Mouse (Mus musculus) heart, embryonic 12.5 days (tissue): ENCODE measurements at regions not wholly inside any gene's neighbourhood (a gene's known extent, or its start where the extent isn't known, plus 50 kb on each side); places are given as distances from the start of the nearest gene placed in this dataset.
"Not testable (repeated sequence)": the region's sequence is repeated elsewhere in the genome, so short reads cannot be mapped to it uniquely, and the experiment has no call there.

Source experiments
- ATAC-seq: fragments of 200-750 bp; cut with Nextera tagmentation; 2 replicates; pipeline ENCODE4 v1.8.0; 2017; ENCODE audit warnings: moderate TSS enrichment, moderate library complexity; ENCODE audit not compliant: insufficient number of reproducible peaks, low FRiP score
- H3K27ac ChIP-seq: fragments of 300-500 bp; sonication (generic); 2 replicates; pipeline ENCODE4 v1.5.1; 2016; ENCODE audit warnings: mild to moderate bottlenecking, moderate library complexity; ENCODE audit not compliant: poor library complexity, severe bottlenecking
- H3K27me3 ChIP-seq: fragments of 300-500 bp; sonication (generic); replicated peaks from 2 replicates; pipeline ENCODE4 v1.6.1; 2016; ENCODE audit warnings: mild to moderate bottlenecking, moderate library complexity
- H3K36me3 ChIP-seq: fragments of 300-500 bp; sonication (generic); 2 replicates; pipeline ENCODE4 v1.6.1; 2016; ENCODE audit warnings: mild to moderate bottlenecking, moderate library complexity
- H3K4me1 ChIP-seq: fragments of 300-500 bp; sonication (generic); replicated peaks from 2 replicates; pipeline ENCODE4 v1.6.1; 2016; ENCODE audit warnings: mild to moderate bottlenecking
- H3K4me2 ChIP-seq: fragments of 300-500 bp; sonication (generic); 2 replicates; pipeline ENCODE4 v1.6.1; 2016; ENCODE audit warnings: mild to moderate bottlenecking, moderate library complexity
- H3K4me3 ChIP-seq: fragments of 300-500 bp; sonication (generic); 2 replicates; pipeline ENCODE4 v1.5.1; 2016; ENCODE audit warnings: mild to moderate bottlenecking
- H3K9ac ChIP-seq: fragments of 300-500 bp; sonication (generic); 2 replicates; pipeline ENCODE4 v1.6.1; 2016; ENCODE audit warnings: mild to moderate bottlenecking, moderate library complexity
- H3K9me3 ChIP-seq: fragments of 300-500 bp; sonication (generic); replicated peaks from 2 replicates; pipeline ENCODE4 v1.6.1; 2016; ENCODE audit warnings: mild to moderate bottlenecking, moderate library complexity
- WGBS: fragments of 180-500 bp; shearing (Covaris S2); methylation state at CpG from one replicate; pipeline ENCODE4 v1.1.7; 2016; 5-methylcytosine and 5-hydroxymethylcytosine counted together

GRCm38 (mm10) chr1:51569625-51570024 lies 91.4 kb upstream of the Nabp1 start:
- H3K4me3 ChIP-seq = no peak overlapping the region
- H3K36me3 ChIP-seq = no peaks in the 10 kb centered on the region
- H3K27ac ChIP-seq = no peak overlapping the region
- no peak overlapping the region for H3K4me2 ChIP-seq
- no peak for ATAC-seq
- peaks cover 10% of the 10 kb centered on the region for H3K4me1 ChIP-seq
- H3K9ac ChIP-seq = no peak overlapping the region
- 0 out of 2 replicates have a peak, but pooled peaks cover 3% of the 10 kb centered on the region for H3K9me3 ChIP-seq
- WGBS = 92% methylated on average over 4 of the region's 4 CpGs
- no peaks in the 10 kb centered on the region for H3K27me3 ChIP-seq

GRCm38 (mm10) chr1:51566170-51566649 lies 88.0 kb upstream of the Nabp1 start:
- Histone ChIP-seq H3K36me3 (no peaks in the 10 kb centered on the region), H3K27me3 (no peaks in the 10 kb centered on the region), H3K9me3 (0 out of 2 replicates have a peak, but pooled peaks cover 3% of the 10 kb centered on the region), H3K27ac (no peak overlapping the region), H3K9ac (no peak overlapping the region), H3K4me1 (peaks cover 10% of the 10 kb centered on the region), H3K4me2 (no peak overlapping the region), H3K4me3 (no peak overlapping the region)
- 18% methylated on average over 7 of the region's 7 CpGs for WGBS
- no peak; the same call in 1 of the 2 replicates for ATAC-seq

GRCm38 (mm10) chr1:51556616-51557015 lies 78.4 kb upstream of the Nabp1 start:
- not testable (repeated sequence) for H3K9me3 ChIP-seq, H3K27me3 ChIP-seq, H3K4me1 ChIP-seq, H3K9ac ChIP-seq, ATAC-seq, H3K4me3 ChIP-seq, H3K4me2 ChIP-seq, H3K36me3 ChIP-seq, H3K27ac ChIP-seq
- WGBS = 82% methylated on average over 4 of the region's 4 CpGs

- no peaks in the 10 kb centered on the region for H3K9me3 ChIP-seq
- no peak overlapping the region for H3K9ac ChIP-seq
- no peak for ATAC-seq
- no peak overlapping the region for H3K27ac ChIP-seq
- H3K4me1 ChIP-seq = no peaks in the 10 kb centered on the region
- H3K4me3 ChIP-seq = no peak overlapping the region
- WGBS = 65% methylated on average over 6 of the region's 6 CpGs
- no peak overlapping the region for H3K4me2 ChIP-seq
- H3K27me3 ChIP-seq = no peaks in the 10 kb centered on the region
- H3K36me3 ChIP-seq = no peaks in the 10 kb centered on the region
These were observed 75.5 kb upstream of the Nabp1 start for GRCm38 (mm10) chr1:51553738-51554137.

GRCm38 (mm10) chr1:51551624-51552023 lies 73.4 kb upstream of the Nabp1 start:
- no peak overlapping the region for H3K27ac ChIP-seq
- H3K4me3 ChIP-seq = no peak overlapping the region
- H3K36me3 ChIP-seq = no peaks in the 10 kb centered on the region
- ATAC-seq = no peak
- H3K4me2 ChIP-seq = no peak overlapping the region
- H3K9me3 ChIP-seq = no peaks in the 10 kb centered on the region
- H3K9ac ChIP-seq = no peak overlapping the region
- H3K27me3 ChIP-seq = no peaks in the 10 kb centered on the region
- 61% methylated on average over 5 of the region's 5 CpGs for WGBS
- no peaks in the 10 kb centered on the region for H3K4me1 ChIP-seq

GRCm38 (mm10) chr1:51542801-51543200 lies 64.6 kb upstream of the Nabp1 start:
- Histone ChIP-seq H3K4me1 (0 out of 2 replicates have a peak, but pooled peaks cover 3% of the 10 kb centered on the region), H3K4me2 (no peak overlapping the region), H3K36me3 (no peaks in the 10 kb centered on the region), H3K4me3 (no peak overlapping the region), H3K27me3 (no peaks in the 10 kb centered on the region), H3K9ac (no peak overlapping the region), H3K27ac (no peak overlapping the region), H3K9me3 (no peaks in the 10 kb centered on the region)
- WGBS = 81% methylated on average over 5 of the region's 5 CpGs
- no peak for ATAC-seq

- 75% methylated on average over 4 of the region's 4 CpGs for WGBS
- no peaks in the 10 kb centered on the region for H3K9me3 ChIP-seq
- no peaks in the 10 kb centered on the region for H3K27me3 ChIP-seq
- H3K4me2 ChIP-seq = no peak overlapping the region
- no peak for ATAC-seq
- H3K4me3 ChIP-seq = no peak overlapping the region
- H3K9ac ChIP-seq = no peak overlapping the region
- no peaks in the 10 kb centered on the region for H3K36me3 ChIP-seq
- 0 out of 2 replicates have a peak, but pooled peaks cover 3% of the 10 kb centered on the region for H3K4me1 ChIP-seq
- no peak overlapping the region for H3K27ac ChIP-seq
These were observed 61.4 kb upstream of the Nabp1 start for GRCm38 (mm10) chr1:51539634-51540033.

- Histone ChIP-seq H3K9ac (no peak overlapping the region), H3K27me3 (no peaks in the 10 kb centered on the region), H3K27ac (no peak overlapping the region), H3K4me1 (0 out of 2 replicates have a peak, but pooled peaks cover 3% of the 10 kb centered on the region), H3K4me2 (no peak overlapping the region), H3K36me3 (no peaks in the 10 kb centered on the region), H3K9me3 (no peaks in the 10 kb centered on the region), H3K4me3 (no peak overlapping the region)
- no peak for ATAC-seq
- WGBS = 72% methylated on average over 2 of the region's 2 CpGs
These were observed 60.6 kb upstream of the Nabp1 start for GRCm38 (mm10) chr1:51538836-51539235.

- WGBS = 88% methylated on average over 7 of the region's 7 CpGs
- H3K36me3 ChIP-seq = no peaks in the 10 kb centered on the region
- no peak overlapping the region for H3K4me3 ChIP-seq
- no peaks in the 10 kb centered on the region for H3K27me3 ChIP-seq
- ATAC-seq = no peak
- no peak overlapping the region for H3K9ac ChIP-seq
- no peaks in the 10 kb centered on the region for H3K9me3 ChIP-seq
- H3K27ac ChIP-seq = no peak overlapping the region
- H3K4me2 ChIP-seq = no peak overlapping the region
- H3K4me1 ChIP-seq = 0 out of 2 replicates have a peak, but pooled peaks cover 3% of the 10 kb centered on the region
These were observed 59.6 kb upstream of the Nabp1 start for GRCm38 (mm10) chr1:51537765-51538360.

GRCm38 (mm10) chr1:51536076-51536475 lies 57.9 kb upstream of the Nabp1 start:
- Histone ChIP-seq H3K4me3 (no peak overlapping the region), H3K36me3 (no peaks in the 10 kb centered on the region), H3K4me2 (no peak overlapping the region), H3K27ac (no peak overlapping the region), H3K27me3 (no peaks in the 10 kb centered on the region), H3K4me1 (peaks cover 11% of the 10 kb centered on the region), H3K9me3 (no peaks in the 10 kb centered on the region), H3K9ac (no peak overlapping the region)
- 82% methylated on average over 1 of the region's 1 CpGs for WGBS
- ATAC-seq = no peak

- Histone ChIP-seq H3K4me1 (peaks cover 16% of the 10 kb centered on the region), H3K9me3 (no peaks in the 10 kb centered on the region), H3K27me3 (no peaks in the 10 kb centered on the region), H3K9ac (no peak overlapping the region), H3K4me2 (no peak overlapping the region), H3K27ac (no peak overlapping the region), H3K36me3 (no peaks in the 10 kb centered on the region), H3K4me3 (no peak overlapping the region)
- 87% methylated on average over 2 of the region's 2 CpGs for WGBS
- no peak for ATAC-seq
These were observed 57.2 kb upstream of the Nabp1 start for GRCm38 (mm10) chr1:51535414-51535813.

GRCm38 (mm10) chr1:51531360-51531759 lies 53.1 kb upstream of the Nabp1 start:
- H3K4me2 ChIP-seq = no peak overlapping the region
- H3K4me1 ChIP-seq = peaks cover 17% of the 10 kb centered on the region
- H3K9me3 ChIP-seq = no peaks in the 10 kb centered on the region
- 8% methylated on average over 1 of the region's 1 CpGs for WGBS
- ATAC-seq = 0 out of 2 replicates have a peak, but pooled peaks have one; percentile 45
- no peaks in the 10 kb centered on the region for H3K36me3 ChIP-seq
- H3K4me3 ChIP-seq = no peak overlapping the region
- H3K27ac ChIP-seq = peak overlapping the region; percentile 57
- no peaks in the 10 kb centered on the region for H3K27me3 ChIP-seq
- H3K9ac ChIP-seq = no peak overlapping the region
